Mouse (Mus musculus) MEL (cell line): ENCODE data around the gene Elp1.

Source experiments
- BHLHE40 ChIP-seq: IDR thresholded peaks from 2 replicates; pipeline ENCODE4 v1.6.1; 2012; ENCODE audit warnings: low read depth, mild to moderate bottlenecking, inconsistent platforms, low read length, improper control_type of control experiment, borderline replicate concordance
- CTCF ChIP-seq, 3 experiments: IDR thresholded peaks in 2 of 3; conservative IDR thresholded peaks in 1 of 3; 2 replicates each; pipeline ENCODE4 v1.5.1; 2011 to 2012; ENCODE audit warnings: low read length in 3 of 3, low read depth in 2 of 3, mild to moderate bottlenecking in 2 of 3, improper control_type of control experiment in 1 of 3, inconsistent platforms in 1 of 3, mixed read lengths in 1 of 3, moderate library complexity in 1 of 3; ENCODE audit not compliant: control insufficient read depth in 1 of 3, insufficient read depth in 1 of 3, poor library complexity in 1 of 3, severe bottlenecking in 1 of 3
- ELF1 ChIP-seq: IDR thresholded peaks from 2 replicates; pipeline ENCODE4 v1.6.1; 2014; ENCODE audit warnings: low read depth, mild to moderate bottlenecking, inconsistent platforms, low read length, improper control_type of control experiment, moderate library complexity
- EP300 ChIP-seq, 2 experiments: IDR thresholded peaks; 2 replicates each; pipeline ENCODE4 v1.6.1; 2011; ENCODE audit warnings: improper control_type of control experiment in 2 of 2, low read length in 2 of 2, low read depth in 1 of 2, mild to moderate bottlenecking in 1 of 2
- GATA1 ChIP-seq: IDR thresholded peaks from 2 replicates; pipeline ENCODE4 v1.6.1; 2011; ENCODE audit warnings: low read depth, low read length, improper control_type of control experiment
- MAZ ChIP-seq: IDR thresholded peaks from 2 replicates; pipeline ENCODE4 v1.6.1; 2012; ENCODE audit warnings: low read depth, mild to moderate bottlenecking, inconsistent platforms, low read length, improper control_type of control experiment
- MXI1 ChIP-seq: IDR thresholded peaks from 2 replicates; pipeline ENCODE4 v1.6.1; 2011; ENCODE audit warnings: mild to moderate bottlenecking, low read depth, low read length, improper control_type of control experiment
- MYC ChIP-seq: IDR thresholded peaks from 2 replicates; pipeline ENCODE4 v1.6.1; 2011; ENCODE audit warnings: low read depth, mild to moderate bottlenecking, low read length, improper control_type of control experiment, moderate library complexity
- NRF1 ChIP-seq: IDR thresholded peaks from 2 replicates; pipeline ENCODE4 v1.6.1; 2014; ENCODE audit warnings: low read depth, mild to moderate bottlenecking, inconsistent platforms, low read length, improper control_type of control experiment, moderate library complexity; ENCODE audit not compliant: poor library complexity, insufficient read depth, severe bottlenecking
- POLR2A ChIP-seq, 2 experiments: IDR thresholded peaks; 2 replicates each; pipeline ENCODE4 v1.6.1; 2011 to 2012; ENCODE audit warnings: low read length in 2 of 2, mild to moderate bottlenecking in 2 of 2, control low read depth in 1 of 2, improper control_type of control experiment in 1 of 2, low read depth in 1 of 2, moderate library complexity in 1 of 2; ENCODE audit not compliant: control insufficient read depth in 1 of 2, insufficient read depth in 1 of 2, poor library complexity in 1 of 2
- RCOR1 ChIP-seq: IDR thresholded peaks from 2 replicates; pipeline ENCODE4 v1.6.1; 2012; ENCODE audit warnings: low read depth, mild to moderate bottlenecking, inconsistent platforms, low read length, improper control_type of control experiment
- TAL1 ChIP-seq: IDR thresholded peaks from 2 replicates; pipeline ENCODE4 v1.6.1; 2012; ENCODE audit warnings: mild to moderate bottlenecking, inconsistent platforms, low read length, moderate library complexity, mixed read lengths
- USF1 ChIP-seq: IDR thresholded peaks from 2 replicates; pipeline ENCODE4 v1.6.1; 2014; ENCODE audit warnings: low read depth, mild to moderate bottlenecking, inconsistent platforms, low read length, improper control_type of control experiment, moderate library complexity
- ZNF384 ChIP-seq: IDR thresholded peaks from 2 replicates; pipeline ENCODE4 v1.6.1; 2012; ENCODE audit warnings: low read depth, mild to moderate bottlenecking, inconsistent platforms, low read length, improper control_type of control experiment

GRCm38 (mm10) chr4:56843963-56844362, 41.8 kb upstream of the Elp1 start:
- peak; percentile 24 to 52 (median 36); a peak in 5 of 6 replicates for TF ChIP-seq CTCF (IDR thresholded peaks at IDR 0.05 in 2 of 3, conservative IDR thresholded peaks at IDR 0.05 in 1 of 3; ENCODE audit: control insufficient read depth in 1 of 3, insufficient read depth in 1 of 3, low read depth in 2 of 3, low read length in 3 of 3, poor library complexity in 1 of 3, severe bottlenecking in 1 of 3)
- TF ChIP-seq RCOR1, result no peak
- no peak for TF ChIP-seq ELF1
- no peak for TF ChIP-seq ZNF384
- no peak for TF ChIP-seq MYC
- TF ChIP-seq POLR2A (IDR thresholded peaks at IDR 0.05; ENCODE audit: control insufficient read depth in 1 of 2, insufficient read depth in 1 of 2, low read depth in 1 of 2, low read length in 2 of 2, poor library complexity in 1 of 2), result no peak
- no peak for TF ChIP-seq EP300 (IDR thresholded peaks at IDR 0.05; ENCODE audit: low read depth in 1 of 2, low read length in 2 of 2)
- TF ChIP-seq BHLHE40, result no peak
- TF ChIP-seq MAZ, result no peak
- no peak for TF ChIP-seq NRF1
- no peak for TF ChIP-seq TAL1
- no peak for TF ChIP-seq USF1
- TF ChIP-seq GATA1, result no peak
- no peak for TF ChIP-seq MXI1
